7 mouse cellular contexts compared by ENCODE assay signal in the genomic region with DNA sequence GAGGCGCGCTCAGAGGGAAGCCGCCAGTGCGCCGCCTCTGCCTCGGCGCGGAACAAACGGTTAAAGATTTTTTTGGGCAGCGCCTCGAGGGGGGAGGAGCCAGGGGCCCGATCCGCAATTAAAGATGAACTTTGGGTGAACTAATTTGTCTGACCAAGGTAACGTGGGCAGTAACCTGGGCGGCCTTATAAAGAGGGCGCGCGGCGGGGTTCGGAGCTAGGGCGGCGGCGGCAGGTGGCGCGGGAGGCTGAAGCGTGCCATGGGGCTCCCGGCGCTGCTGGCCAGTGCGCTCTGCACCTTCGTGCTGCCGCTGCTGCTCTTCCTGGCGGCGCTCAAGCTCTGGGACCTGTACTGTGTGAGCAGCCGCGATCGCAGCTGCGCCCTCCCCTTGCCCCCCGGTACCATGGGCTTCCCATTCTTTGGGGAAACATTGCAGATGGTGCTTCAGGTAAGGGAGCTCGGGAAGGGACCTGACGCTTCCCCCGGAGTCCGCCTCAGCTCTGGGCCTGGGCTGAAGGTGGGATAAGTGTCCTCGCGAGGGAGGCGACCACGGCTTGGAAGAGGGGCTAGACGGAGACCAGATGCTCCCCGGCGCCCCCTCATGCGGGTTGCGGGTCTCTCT. TPM values are rescaled to one million over a fixed set of nuclear protein-coding genes. Genes with fewer than 3 reads are reported as not detected.
A peak's percentile ranks its signal among the peaks of the same experiment; 100 is the strongest.
DNase-seq lines count a peak whose midpoint lies in the region; ATAC-seq and TF ChIP-seq lines count a peak whose summit lies in the region.

A gene (plus strand): TSS at position 148 of the 622 bp plus-strand sequence.

- no peak within 1 kb of the TSS for H3K27ac ChIP-seq in ES-Bruce4 (ENCODE audit: insufficient read depth, low read length)
- H3K27ac ChIP-seq in hindbrain, embryonic 15.5 days (replicated peaks), result no peak within 1 kb of the TSS
- no peak within 1 kb of the TSS for H3K27ac ChIP-seq in midbrain, embryonic 11.5 days (ENCODE audit: low read depth, low read length)
- no peak within 1 kb of the TSS for H3K27ac ChIP-seq in thymus, adult 2 months (ENCODE audit: control insufficient read depth, insufficient read depth, low read length)

- DNase-seq in R1 (ENCODE audit: low read depth, low spot score), result peak; percentile 56
- peak; percentile 95 for DNase-seq in midbrain, embryonic 11.5 days (ENCODE audit: low spot score, missing footprints)
- no peak for DNase-seq in thymus, adult 2 months
- no peak for DNase-seq in gastrocnemius, postnatal 36 days

- H3K9me3 ChIP-seq in ES-Bruce4 (replicated peaks; ENCODE audit: control insufficient read depth, insufficient read depth, low read length, poor library complexity, severe bottlenecking), result no peaks in the 10 kb centered on the region
- no peaks in the 10 kb centered on the region for H3K9me3 ChIP-seq in hindbrain, embryonic 15.5 days
- H3K9me3 ChIP-seq in midbrain, embryonic 11.5 days (ENCODE audit: control insufficient read depth, low read length), result no peaks in the 10 kb centered on the region

- no peak for TF ChIP-seq POLR2A in ES-Bruce4 (IDR thresholded peaks at IDR 0.05; ENCODE audit: insufficient read depth, low read length)
- TF ChIP-seq POLR2A in thymus, adult 2 months (IDR thresholded peaks at IDR 0.05; ENCODE audit: control insufficient read depth, extremely low read depth, insufficient read depth, low read length, poor library complexity), result no peak

- under 1% methylated on average over 51 of the region's 51 CpGs for whole genome bisulfite sequencing in hindbrain, embryonic 15.5 days
- under 1% methylated on average over 51 of the region's 51 CpGs for WGBS in midbrain, embryonic 11.5 days
- WGBS in thymus, adult 2 months, result 2% methylated on average over 51 of the region's 51 CpGs

- H3K4me1 ChIP-seq in ES-Bruce4 (ENCODE audit: control insufficient read depth, insufficient read depth, low read length), result no peaks in the 10 kb centered on the region
- peaks cover 38% of the 10 kb centered on the region for H3K4me1 ChIP-seq in hindbrain, embryonic 15.5 days (replicated peaks)
- peaks cover 26% of the 10 kb centered on the region for H3K4me1 ChIP-seq in midbrain, embryonic 11.5 days (ENCODE audit: control insufficient read depth, insufficient read depth, low read length)
- H3K4me1 ChIP-seq in thymus, adult 2 months (replicated peaks; ENCODE audit: control insufficient read depth, insufficient read depth, low read length), result no peaks in the 10 kb centered on the region

- H3K4me2 ChIP-seq in hindbrain, embryonic 15.5 days, result peak within 1 kb of the TSS; percentile 56
- peak within 1 kb of the TSS; percentile 29 for H3K4me2 ChIP-seq in midbrain, embryonic 11.5 days

- peak within 1 kb of the TSS; percentile 47 for H3K9ac ChIP-seq in ES-Bruce4 (ENCODE audit: low read depth, poor library complexity, severe bottlenecking)
- 0 out of 2 replicates have a peak within 1 kb of the TSS, but pooled peaks have one; percentile 10 for H3K9ac ChIP-seq in hindbrain, embryonic 15.5 days
- no peak within 1 kb of the TSS for H3K9ac ChIP-seq in midbrain, embryonic 11.5 days (ENCODE audit: low read length)

- H3K27me3 ChIP-seq in ES-Bruce4 (ENCODE audit: control insufficient read depth, insufficient read depth, low read length, poor library complexity, severe bottlenecking), result peaks cover 22% of the 10 kb centered on the region
- peaks cover 96% of the 10 kb centered on the region for H3K27me3 ChIP-seq in hindbrain, embryonic 15.5 days
- H3K27me3 ChIP-seq in midbrain, embryonic 11.5 days (ENCODE audit: control insufficient read depth, insufficient read depth, low read length), result peaks cover 95% of the 10 kb centered on the region
- H3K27me3 ChIP-seq in thymus, adult 2 months (ENCODE audit: control insufficient read depth, insufficient read depth, low read length), result peaks cover 16% of the 10 kb centered on the region

- 0 out of 2 replicates have a peak, but pooled peaks have one; percentile 21 for ATAC-seq in hindbrain, embryonic 15.5 days (ENCODE audit: low FRiP score, low read depth)
- ATAC-seq in midbrain, embryonic 11.5 days (ENCODE audit: low FRiP score), result no peak
- no peak for ATAC-seq in erythroid progenitor cell, adult 5-6 weeks (replicated peaks; ENCODE audit: low FRiP score, poor library complexity, severe bottlenecking)

- no peaks in the 10 kb centered on the region for H3K36me3 ChIP-seq in ES-Bruce4 (ENCODE audit: control insufficient read depth, insufficient read depth, low read length, poor library complexity, severe bottlenecking)
- no peaks in the 10 kb centered on the region for H3K36me3 ChIP-seq in hindbrain, embryonic 15.5 days
- no peaks in the 10 kb centered on the region for H3K36me3 ChIP-seq in midbrain, embryonic 11.5 days (ENCODE audit: control insufficient read depth, insufficient read depth, low read length)
- H3K36me3 ChIP-seq in thymus, adult 2 months (ENCODE audit: control insufficient read depth, insufficient read depth, low read length), result no peaks in the 10 kb centered on the region

- intact Hi-C loops in gastrocnemius, postnatal 36 days (cut with DNase I), result no loop called here

- peak within 1 kb of the TSS; percentile 41 for H3K4me3 ChIP-seq in ES-Bruce4 (ENCODE audit: low read depth, low read length)
- peak within 1 kb of the TSS; percentile 33 for H3K4me3 ChIP-seq in hindbrain, embryonic 15.5 days
- H3K4me3 ChIP-seq in midbrain, embryonic 11.5 days (ENCODE audit: low read depth, low read length), result peak within 1 kb of the TSS; percentile 17
- no peak within 1 kb of the TSS for H3K4me3 ChIP-seq in thymus, adult 2 months (ENCODE audit: control insufficient read depth, insufficient read depth, low read length)

- TF ChIP-seq EP300 in ES-Bruce4 (IDR thresholded peaks at IDR 0.05; ENCODE audit: insufficient read depth, low read depth, low read length), result no peak

- peak; percentile 0 for TF ChIP-seq CTCF in ES-Bruce4 (IDR thresholded peaks at IDR 0.05; ENCODE audit: low read depth, low read length)
- no peak for TF ChIP-seq CTCF in thymus, adult 2 months (IDR thresholded peaks at IDR 0.05; ENCODE audit: borderline replicate concordance, control insufficient read depth, extremely low read depth, insufficient read depth, low read length, poor library complexity)

RNA-seq across cellular contexts. Expression of the gene that starts here (rescaled TPM):
- 5.3 and 7.8 TPM in 2 replicates for polyA plus RNA-seq in ES-Bruce4 (2011; ENCODE audit: insufficient read depth, insufficient read length, low read depth, missing spikeins)
- polyA plus RNA-seq in hindbrain, embryonic 15.5 days (2015; fragmentation: Nextera tagmentation; extraction: Ambion mirVana), result 0.22 TPM in 1 of 2 replicates, not detected in the other
- 0.92 and 1.0 TPM in 2 replicates for polyA plus RNA-seq in midbrain, embryonic 11.5 days (2014; fragmentation: Nextera tagmentation; extraction: Ambion mirVana)
- 2.3 and 2.8 TPM in 2 replicates for polyA plus RNA-seq in thymus, adult 2 months (2012; rRNA removed)
- 1.3 TPM in 1 of 2 replicates, not detected in the other for total RNA-seq in erythroid progenitor cell, adult 5-6 weeks (2015; ENCODE audit: low replicate concordance)
- not detected in 2 replicates for total RNA-seq in erythroid progenitor cell, adult 5-6 weeks (2017; ENCODE audit: low replicate concordance)
- total RNA-seq in gastrocnemius, postnatal 36 days (2021), result under 1 TPM in 1 of 2 experiments, not detected in 1; 0.13 TPM

Comparison
In these comparisons a context has a peak if more than half of its experiments do, and no peak if none do; other contexts are left out.
1. Peak in ATAC-seq, H3K4me3 ChIP-seq, H3K9ac ChIP-seq and H3K4me2 ChIP-seq in hindbrain, embryonic 15.5 days; RNA of the gene not detected or under 1 TPM.
2. DNase-seq: peak in R1 (single experiment) and midbrain, embryonic 11.5 days (single experiment); none in thymus, adult 2 months (single experiment) and gastrocnemius, postnatal 36 days (0 of 2).